Mouse (Mus musculus) frontal cortex, adult (tissue): ENCODE measurements around the gene Zfp583.

Source experiments
- ATAC-seq: cut with Nextera tagmentation; 2 replicates; pipeline ENCODE4 v1.9.2; 2017; ENCODE audit warnings: mild to moderate bottlenecking, moderate library complexity, mixed read lengths; ENCODE audit not compliant: low TSS enrichment

Gene Zfp583

DNA sequence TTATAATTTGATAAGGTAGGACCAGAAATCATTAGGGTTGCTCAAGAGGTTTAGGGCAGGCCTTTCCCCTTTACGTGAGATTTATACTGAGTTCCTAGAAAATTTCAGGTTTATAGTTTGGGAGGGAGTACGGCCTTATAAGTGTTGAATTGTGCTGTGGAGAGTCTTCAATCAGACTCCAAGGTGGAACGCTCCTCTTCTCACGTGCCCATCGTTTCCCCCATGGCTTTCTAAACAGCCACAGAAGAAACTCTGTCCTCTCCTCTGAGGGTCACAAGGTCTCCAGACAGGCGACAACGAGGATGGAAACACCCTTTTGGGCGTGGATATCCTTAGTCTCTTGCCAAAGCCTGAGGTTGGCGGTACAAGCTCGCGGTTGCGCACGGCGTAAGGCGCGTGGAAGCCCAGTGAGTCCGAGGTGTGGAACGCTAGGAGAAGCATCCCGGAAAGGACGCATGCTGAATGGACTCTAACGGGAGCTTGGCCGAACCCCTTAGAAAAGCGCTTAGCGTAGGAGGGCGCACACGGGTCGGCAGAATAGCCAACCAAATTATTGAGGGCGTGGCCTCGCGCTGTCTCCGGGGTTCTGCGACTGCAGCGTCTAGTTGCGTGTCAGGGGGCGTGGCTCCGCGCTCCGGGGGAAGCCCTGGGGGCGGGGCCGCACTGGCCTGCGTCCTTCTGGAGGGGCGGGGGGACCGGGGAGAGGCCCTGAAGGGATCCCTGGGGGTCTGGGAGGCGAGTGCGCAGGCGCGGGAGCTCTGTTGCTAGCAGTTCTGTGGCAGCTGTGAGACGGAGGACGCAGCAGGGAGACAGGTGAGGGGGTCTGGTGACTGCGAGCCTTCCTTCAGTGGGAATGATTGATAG is 45.0 kb downstream of the Zfp583 start, which contains the start of gene Zfp667:
Gene Zfp667, plus strand, starts transcription at position 738 of the 864 bp plus-strand sequence.
- peak; percentile 71 for ATAC-seq

DNA sequence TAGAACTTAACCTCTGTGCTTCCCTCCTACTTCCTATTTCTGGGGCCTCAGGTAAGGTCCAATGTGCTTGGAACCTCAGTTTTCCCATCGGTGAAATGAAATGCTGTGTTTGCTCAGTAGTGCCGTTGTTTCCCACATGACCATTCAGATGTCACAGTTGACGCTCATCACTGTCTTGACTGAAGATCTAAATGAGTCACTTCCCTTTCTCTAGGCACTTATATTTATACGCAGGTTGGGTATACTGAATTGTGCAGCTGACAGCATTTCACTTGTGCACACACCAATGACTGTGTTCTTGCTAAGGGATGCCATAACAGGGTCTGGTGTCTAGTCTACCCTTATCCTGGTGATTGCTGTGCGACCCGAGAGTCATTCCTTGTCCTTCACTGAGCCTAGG is 45.7 kb downstream of the Zfp583 start:
- ATAC-seq = no peak

DNA sequence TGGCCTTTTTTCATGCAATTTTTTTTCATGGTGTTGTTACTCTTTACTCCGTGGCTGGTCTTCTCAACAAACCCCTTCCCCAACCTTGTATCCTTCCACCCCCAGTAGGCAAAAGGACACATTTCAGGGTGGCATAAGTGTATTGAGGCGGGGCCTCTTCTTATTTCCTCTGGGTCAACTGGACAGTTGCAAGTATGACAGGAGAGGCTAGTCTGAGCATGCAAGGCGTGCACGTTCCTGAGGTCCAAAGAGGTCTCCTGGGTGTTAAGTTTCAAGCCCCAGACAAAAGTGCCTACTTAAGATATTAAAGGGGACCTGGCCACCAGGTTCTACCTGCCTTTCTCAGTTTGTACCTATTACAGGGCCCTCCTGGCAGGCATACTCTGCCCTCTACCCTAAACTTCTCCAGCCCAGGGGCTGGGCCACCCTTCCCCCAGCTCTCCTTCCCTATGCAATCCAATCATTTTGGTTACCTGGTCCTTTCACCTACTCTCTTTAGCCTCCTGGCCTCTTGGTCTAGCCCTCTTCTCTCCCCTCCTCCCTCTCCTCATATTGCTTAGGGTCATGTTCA is 46.6 kb downstream of the Zfp583 start:
- no peak for ATAC-seq

DNA sequence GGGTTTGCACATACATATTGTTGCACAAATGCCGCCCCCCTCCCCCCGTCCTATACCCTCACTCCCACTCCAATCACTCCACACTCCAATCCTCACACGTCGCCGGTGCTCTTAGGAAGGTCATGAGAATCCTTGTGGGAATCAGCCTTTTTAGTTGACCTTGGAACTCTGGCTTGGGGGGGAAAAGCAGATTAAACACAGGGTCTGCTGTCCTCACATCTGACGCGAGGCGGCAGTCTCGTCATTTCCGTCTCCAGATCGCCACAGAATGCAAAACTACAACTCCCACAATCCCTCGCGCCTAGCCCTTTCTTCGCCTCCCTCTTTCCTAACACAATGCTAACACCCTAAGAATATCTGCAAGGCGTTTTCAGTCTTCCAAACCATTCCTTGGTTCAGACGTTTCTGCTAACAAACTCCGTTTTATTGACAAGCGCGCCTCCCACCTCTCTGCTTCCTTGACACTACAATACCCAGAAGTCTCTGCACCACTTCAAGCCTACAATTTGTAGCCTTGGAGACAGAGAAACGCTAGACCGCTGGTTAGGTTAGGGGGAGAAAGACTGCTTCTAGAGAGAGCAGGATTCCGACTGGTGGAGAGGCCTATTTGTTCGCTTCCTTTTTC is 47.5 kb downstream of the Zfp583 start:
- peak; percentile 77 for ATAC-seq

DNA sequence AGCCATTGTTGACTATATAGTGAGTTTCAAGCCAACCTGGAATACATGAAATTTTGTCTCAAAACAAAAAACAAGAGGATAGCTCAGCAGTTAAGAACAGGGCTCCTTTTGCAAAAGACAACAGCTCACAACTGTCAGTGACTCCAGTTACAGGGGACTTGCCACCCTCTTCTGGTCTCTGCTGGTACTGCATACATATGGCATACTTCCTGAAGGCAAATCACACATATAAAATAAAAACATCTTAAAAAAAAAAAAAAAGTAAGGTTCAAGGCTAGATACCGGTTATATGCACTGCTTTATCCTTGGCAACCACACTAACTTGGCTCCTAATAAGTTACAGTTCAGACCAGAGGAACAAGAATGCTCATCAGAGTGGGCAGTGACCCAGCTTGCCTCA is 48.3 kb downstream of the Zfp583 start:
- ATAC-seq = no peak

DNA sequence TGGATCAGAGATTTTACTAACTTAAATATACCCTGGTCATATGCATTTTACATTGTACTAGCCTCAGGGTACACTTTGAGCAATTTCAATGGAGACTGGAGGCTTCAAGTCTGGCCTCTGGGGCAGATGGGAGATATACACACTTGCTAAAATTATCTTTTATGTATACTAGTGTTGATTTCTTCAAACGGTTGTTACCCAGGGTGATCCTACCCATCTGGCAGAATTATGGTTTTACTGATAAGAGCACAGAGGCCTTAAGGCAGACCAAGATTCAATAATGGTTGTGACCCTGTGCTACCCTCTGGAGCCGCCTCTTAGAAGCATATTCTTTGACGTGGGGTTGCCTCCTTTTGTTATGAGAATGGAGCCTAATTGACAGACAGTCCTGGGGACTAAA is 53.2 kb downstream of the Zfp583 start:
- ATAC-seq = no peak

DNA sequence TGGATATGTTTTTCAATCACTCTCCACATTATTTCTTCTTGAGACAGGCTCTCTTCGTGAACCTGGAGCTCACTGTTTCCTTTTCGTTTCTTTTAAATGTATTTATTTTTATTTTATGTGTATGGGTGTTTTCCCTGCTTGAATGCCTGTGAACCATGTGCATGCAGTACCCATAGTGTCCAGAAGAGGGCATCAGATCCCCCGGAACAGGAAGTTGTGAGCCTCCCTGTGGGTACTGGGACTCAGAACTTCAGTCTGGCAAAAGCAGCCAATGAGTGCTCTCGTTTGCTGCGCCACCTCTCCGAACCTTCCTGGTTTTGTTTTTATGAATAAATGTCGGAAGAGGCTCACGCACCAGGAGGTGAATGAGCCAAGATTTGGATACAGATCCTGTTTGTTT is 65.4 kb downstream of the Zfp583 start:
- no peak for ATAC-seq
